9 mouse cellular contexts compared by ENCODE assay signal in genomic region chr17:26895578-26895977, GRCm38 (mm10). TPM values are rescaled to one million over a fixed set of nuclear protein-coding genes. Genes with fewer than 3 reads are reported as not detected.
A peak's percentile ranks its signal among the peaks of the same experiment; 100 is the strongest.
DNase-seq lines count a peak whose midpoint lies in the region; ATAC-seq and TF ChIP-seq lines count a peak whose summit lies in the region.
"Had no signal": no experiment of that assay in that cellular context is flagged by ENCODE, and none has a peak within 500 bp of the region (broad histone marks: within the 10 kb centered on the region; RNA-seq: fewer than 3 reads in every experiment).

No protein-coding gene starts in this region.

- H3K9ac ChIP-seq in MEL (ENCODE audit: control insufficient read depth, low read depth, low read length, poor library complexity, severe bottlenecking) = no peak overlapping the region
- no peak overlapping the region for H3K9ac ChIP-seq in midbrain, postnatal 0 days (replicated peaks; ENCODE audit: low read length, poor library complexity, severe bottlenecking)
- no peak overlapping the region for H3K9ac ChIP-seq in stomach, postnatal 0 days (ENCODE audit: low read length)
- H3K9ac ChIP-seq: limb, embryonic 12.5 days had no signal

- H3K4me3 ChIP-seq in MEL (ENCODE audit: control insufficient read depth in 1 of 2, insufficient read depth in 1 of 2, low read depth in 2 of 2, low read length in 2 of 2) = no peak overlapping the region
- H3K4me3 ChIP-seq in midbrain, postnatal 0 days (ENCODE audit: low read depth, low read length) = no peak overlapping the region
- H3K4me3 ChIP-seq in stomach, postnatal 0 days (ENCODE audit: low read depth, low read length) = no peak overlapping the region
- H3K4me3 ChIP-seq: limb, embryonic 12.5 days had no signal

- H3K27ac ChIP-seq in MEL (ENCODE audit: control insufficient read depth, low read depth, low read length) = no peak overlapping the region
- H3K27ac ChIP-seq in midbrain, postnatal 0 days (ENCODE audit: low read depth, low read length) = no peak overlapping the region
- no peak overlapping the region for H3K27ac ChIP-seq in stomach, postnatal 0 days (replicated peaks)
- H3K27ac ChIP-seq: limb, embryonic 12.5 days had no signal

- DNase-seq in CD4-positive, CD25-positive, alpha-beta regulatory T cell, adult 2 months (ENCODE audit: low read depth, low spot score) = peak; percentile 85
- peak; percentile 82 for DNase-seq in MEL (ENCODE audit: low read depth, low spot score)
- peak; percentile 51 for DNase-seq in cerebellum, adult 11-12 months
- peak; percentile 43 for DNase-seq in gastrocnemius, postnatal 25 days
- DNase-seq in layer of hippocampus, postnatal 10 days (ENCODE audit: low spot score in 2 of 2) = peak; percentile 69 to 74
- peak; percentile 63 for DNase-seq in midbrain, postnatal 0 days (ENCODE audit: low spot score)
- peak; percentile 75 for DNase-seq in stomach, postnatal 0 days (ENCODE audit: low spot score)

- H3K9me3 ChIP-seq in MEL (replicated peaks; ENCODE audit: insufficient read depth, low read length) = no peaks in the 10 kb centered on the region
- H3K9me3 ChIP-seq in midbrain, postnatal 0 days (ENCODE audit: low read length) = no peaks in the 10 kb centered on the region
- no peaks in the 10 kb centered on the region for H3K9me3 ChIP-seq in stomach, postnatal 0 days (ENCODE audit: control insufficient read depth, low read length)
- H3K9me3 ChIP-seq: limb, embryonic 12.5 days had no signal

- H3K4me1 ChIP-seq in MEL (ENCODE audit: control insufficient read depth in 1 of 2, insufficient read depth in 2 of 2, low read length in 2 of 2) = no peaks in the 10 kb centered on the region
- H3K4me1 ChIP-seq in midbrain, postnatal 0 days (ENCODE audit: insufficient read depth, low read length) = no peaks in the 10 kb centered on the region; the same call in 1 of the 2 replicates
- no peaks in the 10 kb centered on the region for H3K4me1 ChIP-seq in stomach, postnatal 0 days (replicated peaks; ENCODE audit: control insufficient read depth, insufficient read depth)

- 13% methylated on average over 10 of the region's 10 CpGs for WGBS in midbrain, postnatal 0 days
- 14% methylated on average over 10 of the region's 10 CpGs for WGBS in stomach, postnatal 0 days

- TF ChIP-seq POLR2A in MEL (IDR thresholded peaks at IDR 0.05; ENCODE audit: control insufficient read depth in 1 of 2, insufficient read depth in 1 of 2, low read depth in 1 of 2, low read length in 2 of 2, poor library complexity in 1 of 2) = no peak

- H3K27me3 ChIP-seq in MEL (ENCODE audit: control insufficient read depth in 1 of 2, insufficient read depth in 2 of 2, low read length in 2 of 2) = peaks cover 4 to 5% of the 10 kb centered on the region in 2 experiments; a peak in 2 of 4 replicates
- H3K27me3 ChIP-seq in midbrain, postnatal 0 days (ENCODE audit: insufficient read depth, low read length) = no peaks in the 10 kb centered on the region
- H3K27me3 ChIP-seq in stomach, postnatal 0 days (ENCODE audit: control insufficient read depth, insufficient read depth, low read length) = no peaks in the 10 kb centered on the region

- no peak for ATAC-seq in CD4-positive, CD25-positive, alpha-beta regulatory T cell, adult 4 months
- ATAC-seq in midbrain, postnatal 0 days (ENCODE audit: low FRiP score) = no peak
- peak; percentile 45; the same call in 1 of the 2 replicates for ATAC-seq in stomach, postnatal 0 days (ENCODE audit: low FRiP score, low TSS enrichment)

- H3K79me2 ChIP-seq in MEL (ENCODE audit: control insufficient read depth, insufficient read depth, low read length, poor library complexity) = no peaks in the 10 kb centered on the region

- TF ChIP-seq EP300 in MEL (IDR thresholded peaks at IDR 0.05; ENCODE audit: low read depth in 1 of 2, low read length in 2 of 2) = no peak
- TF ChIP-seq EP300 in stomach, postnatal 0 days (optimal IDR thresholded peaks at IDR 0.05) = no peak

- no peak overlapping the region for H3K4me2 ChIP-seq in midbrain, postnatal 0 days (ENCODE audit: low read depth, low read length, poor library complexity, severe bottlenecking)
- no peak overlapping the region for H3K4me2 ChIP-seq in stomach, postnatal 0 days (replicated peaks; ENCODE audit: low read depth)
- H3K4me2 ChIP-seq: limb, embryonic 12.5 days had no signal

- peak; percentile 86 to 93 (median 91) for TF ChIP-seq CTCF in MEL (IDR thresholded peaks at IDR 0.05 in 2 of 3, conservative IDR thresholded peaks at IDR 0.05 in 1 of 3; ENCODE audit: control insufficient read depth in 1 of 3, insufficient read depth in 1 of 3, low read depth in 2 of 3, low read length in 3 of 3, poor library complexity in 1 of 3, severe bottlenecking in 1 of 3)
- peak; percentile 83 for TF ChIP-seq CTCF in midbrain, postnatal 0 days (IDR thresholded peaks at IDR 0.05)
- peak; percentile 94 for TF ChIP-seq CTCF in stomach, postnatal 0 days (IDR thresholded peaks at IDR 0.05; ENCODE audit: low read depth)

- no peaks in the 10 kb centered on the region for H3K36me3 ChIP-seq in MEL (ENCODE audit: control insufficient read depth in 1 of 2, insufficient read depth in 2 of 2, low read length in 2 of 2)
- H3K36me3 ChIP-seq in midbrain, postnatal 0 days (ENCODE audit: insufficient read depth, low read length) = no peaks in the 10 kb centered on the region
- no peaks in the 10 kb centered on the region for H3K36me3 ChIP-seq in stomach, postnatal 0 days (ENCODE audit: control insufficient read depth, insufficient read depth, low read length)
- H3K36me3 ChIP-seq: limb, embryonic 12.5 days had no signal

- peak; percentile 67 for TF ChIP-seq RAD21 in MEL (IDR thresholded peaks at IDR 0.05; ENCODE audit: low read depth, low read length)

TF ChIP-seq in MEL, 35 proteins besides CTCF, POLR2A, EP300 and RAD21 (continues in another document):
- TF ChIP-seq BHLHE40 (IDR thresholded peaks at IDR 0.05; ENCODE audit: borderline replicate concordance, low read depth, low read length) (no peak), MAZ (IDR thresholded peaks at IDR 0.05; ENCODE audit: low read depth, low read length) (peak; percentile 86), MXI1 (IDR thresholded peaks at IDR 0.05; ENCODE audit: low read depth, low read length) (no peak), TAL1 (IDR thresholded peaks at IDR 0.05; ENCODE audit: low read length) (no peak)

RNA-seq across cellular contexts. Expression of gene Kifc5b, which starts 21.3 kb away (rescaled TPM):
- polyA plus RNA-seq in CD4-positive, CD25-positive, alpha-beta regulatory T cell, adult 4 months (2017; shearing (Covaris generic)) = 1 to 10 TPM; 1.4 to 3.3 TPM
- 10.6 and 10.8 TPM in 2 replicates for total RNA-seq in MEL (2012; rRNA removed)
- 100 to 1,000 TPM in 1 of 2 experiments, 10 to 100 TPM in 1; 45.4 to 111 TPM for polyA plus RNA-seq in MEL (2012; ENCODE audit: insufficient read depth in 1 of 2, insufficient read length in 2 of 2, low read depth in 1 of 2, low replicate concordance in 2 of 2, missing spikeins in 1 of 2)
- under 1 TPM; 0.31 to 0.56 TPM for total RNA-seq in gastrocnemius, postnatal 25 days (2021)
- total RNA-seq in layer of hippocampus, postnatal 10 days (2021) = 1 to 10 TPM; 4.0 to 5.8 TPM
- total RNA-seq in midbrain, postnatal 0 days (2014; rRNA removed) = 1.9 and 4.7 TPM in 2 replicates
- 1.6 and 1.9 TPM in 2 replicates for polyA plus RNA-seq in midbrain, postnatal 0 days (2015; fragmentation: Nextera tagmentation; extraction: Ambion mirVana)
- 1.5 and 1.6 TPM in 2 replicates for polyA plus RNA-seq in stomach, postnatal 0 days (2015; fragmentation: Nextera tagmentation; extraction: Ambion mirVana)

RNA-seq across cellular contexts. Expression of gene Phf1, which starts 37.3 kb away (rescaled TPM):
- polyA plus RNA-seq in CD4-positive, CD25-positive, alpha-beta regulatory T cell, adult 4 months (2017; shearing (Covaris generic)) = 10 to 100 TPM; 11.1 to 12.1 TPM
- 2.9 and 3.0 TPM in 2 replicates for total RNA-seq in MEL (2012; rRNA removed)
- 1 to 10 TPM in 1 of 2 experiments, not detected in 1; 9.5 TPM for polyA plus RNA-seq in MEL (2012; ENCODE audit: insufficient read depth in 1 of 2, insufficient read length in 2 of 2, low read depth in 1 of 2, low replicate concordance in 2 of 2, missing spikeins in 1 of 2)
- 1 to 10 TPM; 5.1 to 5.9 TPM for total RNA-seq in gastrocnemius, postnatal 25 days (2021)
- total RNA-seq in layer of hippocampus, postnatal 10 days (2021) = 10 to 100 TPM; 23.0 to 23.9 TPM
- 48.7 and 53.5 TPM in 2 replicates for total RNA-seq in midbrain, postnatal 0 days (2014; rRNA removed)
- 32.8 and 35.8 TPM in 2 replicates for polyA plus RNA-seq in midbrain, postnatal 0 days (2015; fragmentation: Nextera tagmentation; extraction: Ambion mirVana)
- polyA plus RNA-seq in stomach, postnatal 0 days (2015; fragmentation: Nextera tagmentation; extraction: Ambion mirVana) = 4.7 and 5.8 TPM in 2 replicates

RNA-seq across cellular contexts. Expression of gene Cuta, which starts 43.8 kb away (rescaled TPM):
- polyA plus RNA-seq in CD4-positive, CD25-positive, alpha-beta regulatory T cell, adult 4 months (2017; shearing (Covaris generic)) = 100 to 1,000 TPM; 153 to 166 TPM
- total RNA-seq in MEL (2012; rRNA removed) = 54.2 and 66.8 TPM in 2 replicates
- polyA plus RNA-seq in MEL (2012; ENCODE audit: insufficient read depth in 1 of 2, insufficient read length in 2 of 2, low read depth in 1 of 2, low replicate concordance in 2 of 2, missing spikeins in 1 of 2) = 100 to 1,000 TPM in 1 of 2 experiments, not detected in 1; 220 TPM
- total RNA-seq in gastrocnemius, postnatal 25 days (2021) = 10 to 100 TPM; 83.7 to 87.0 TPM
- 100 to 1,000 TPM; 106 to 112 TPM for total RNA-seq in layer of hippocampus, postnatal 10 days (2021)
- 49.6 and 55.6 TPM in 2 replicates for total RNA-seq in midbrain, postnatal 0 days (2014; rRNA removed)
- polyA plus RNA-seq in midbrain, postnatal 0 days (2015; fragmentation: Nextera tagmentation; extraction: Ambion mirVana) = 136 and 143 TPM in 2 replicates
- polyA plus RNA-seq in stomach, postnatal 0 days (2015; fragmentation: Nextera tagmentation; extraction: Ambion mirVana) = 157 and 163 TPM in 2 replicates

RNA-seq across cellular contexts. Expression of gene Syngap1, which starts 45.5 kb away (rescaled TPM):
- not detected for polyA plus RNA-seq in CD4-positive, CD25-positive, alpha-beta regulatory T cell, adult 4 months (2017; shearing (Covaris generic))
- total RNA-seq in MEL (2012; rRNA removed) = 2.7 TPM in 2 replicates
- 10 to 100 TPM in 1 of 2 experiments, not detected in 1; 24.6 TPM for polyA plus RNA-seq in MEL (2012; ENCODE audit: insufficient read depth in 1 of 2, insufficient read length in 2 of 2, low read depth in 1 of 2, low replicate concordance in 2 of 2, missing spikeins in 1 of 2)
- total RNA-seq in gastrocnemius, postnatal 25 days (2021) = 1 to 10 TPM; 2.7 to 4.7 TPM
- 100 to 1,000 TPM; 450 to 479 TPM for total RNA-seq in layer of hippocampus, postnatal 10 days (2021)
- total RNA-seq in midbrain, postnatal 0 days (2014; rRNA removed) = 77.0 and 90.3 TPM in 2 replicates
- polyA plus RNA-seq in midbrain, postnatal 0 days (2015; fragmentation: Nextera tagmentation; extraction: Ambion mirVana) = 3.6 and 6.1 TPM in 2 replicates
- 0.61 and 0.70 TPM in 2 replicates for polyA plus RNA-seq in stomach, postnatal 0 days (2015; fragmentation: Nextera tagmentation; extraction: Ambion mirVana)

RNA-seq across cellular contexts. Expression of gene Nkx2-5, which starts 50.8 kb away (rescaled TPM):
- polyA plus RNA-seq in CD4-positive, CD25-positive, alpha-beta regulatory T cell, adult 4 months (2017; shearing (Covaris generic)) = not detected
- total RNA-seq in MEL (2012; rRNA removed) = not detected in 2 replicates
- polyA plus RNA-seq in MEL (2012; ENCODE audit: insufficient read depth in 1 of 2, insufficient read length in 2 of 2, low read depth in 1 of 2, low replicate concordance in 2 of 2, missing spikeins in 1 of 2) = not detected
- total RNA-seq in gastrocnemius, postnatal 25 days (2021) = not detected
- total RNA-seq in layer of hippocampus, postnatal 10 days (2021) = not detected
- not detected in 2 replicates for total RNA-seq in midbrain, postnatal 0 days (2014; rRNA removed)
- not detected in 2 replicates for polyA plus RNA-seq in midbrain, postnatal 0 days (2015; fragmentation: Nextera tagmentation; extraction: Ambion mirVana)
- polyA plus RNA-seq in stomach, postnatal 0 days (2015; fragmentation: Nextera tagmentation; extraction: Ambion mirVana) = 0.17 and 0.91 TPM in 2 replicates
- polyA plus RNA-seq: limb, embryonic 12.5 days had no signal
